Mouse (Mus musculus) embryo, embryonic 11.5 days (tissue): ENCODE results near the gene Kcnj15.

Experiments used
- DNase-seq: peaks from one replicate; pipeline ENCODE4 v3.0.0-alpha.2; 2012; ENCODE audit warnings: low read depth, low spot score

Kcnj15 gene

GRCm38 (mm10) chr16:95257266-95257894 lies at the start of gene Kcnj15:
TSS of gene Kcnj15 (plus strand) at chr16:95257558.
- DNase-seq = no peak

- DNase-seq = no peak
These were observed 49.1 kb upstream of the Kcnj15 start for GRCm38 (mm10) chr16:95208243-95208642.

- peak; percentile 9 for DNase-seq
These were observed 48.3 kb upstream of the Kcnj15 start for GRCm38 (mm10) chr16:95209011-95209466.

GRCm38 (mm10) chr16:95214251-95215197 lies 42.8 kb upstream of the Kcnj15 start:
- DNase-seq = no peak

- no peak for DNase-seq
These were observed 41.6 kb upstream of the Kcnj15 start for GRCm38 (mm10) chr16:95215782-95216181.

GRCm38 (mm10) chr16:95216346-95216745 lies 41.0 kb upstream of the Kcnj15 start:
- no peak for DNase-seq

- no peak for DNase-seq
These were observed 40.5 kb upstream of the Kcnj15 start for GRCm38 (mm10) chr16:95216824-95217223.

- no peak for DNase-seq
These were observed 38.6 kb upstream of the Kcnj15 start for GRCm38 (mm10) chr16:95218783-95219182.

GRCm38 (mm10) chr16:95219459-95219858 lies 37.9 kb upstream of the Kcnj15 start:
- DNase-seq = no peak

GRCm38 (mm10) chr16:95221051-95221450 lies 36.3 kb upstream of the Kcnj15 start:
- no peak for DNase-seq

GRCm38 (mm10) chr16:95222026-95222718 lies 35.2 kb upstream of the Kcnj15 start:
- DNase-seq = no peak

GRCm38 (mm10) chr16:95223435-95223834 lies 33.9 kb upstream of the Kcnj15 start:
- DNase-seq = no peak

GRCm38 (mm10) chr16:95225285-95225684 lies 32.1 kb upstream of the Kcnj15 start:
- no peak for DNase-seq

GRCm38 (mm10) chr16:95231768-95232167 lies 25.6 kb upstream of the Kcnj15 start:
- DNase-seq = no peak

GRCm38 (mm10) chr16:95234891-95235548 lies 22.3 kb upstream of the Kcnj15 start:
- DNase-seq = no peak

- no peak for DNase-seq
These were observed 18.0 kb upstream of the Kcnj15 start for GRCm38 (mm10) chr16:95239209-95239925.

GRCm38 (mm10) chr16:95240688-95241087 lies 16.7 kb upstream of the Kcnj15 start:
- DNase-seq = no peak

GRCm38 (mm10) chr16:95241581-95241980 lies 15.8 kb upstream of the Kcnj15 start:
- DNase-seq = no peak

- DNase-seq = no peak
These were observed 15.2 kb upstream of the Kcnj15 start for GRCm38 (mm10) chr16:95242114-95242513.

- DNase-seq = no peak
These were observed 14.0 kb upstream of the Kcnj15 start for GRCm38 (mm10) chr16:95243401-95243800.
